Mouse (Mus musculus) c-Kit-positive CD71-positive TER-119-positive erythroid progenitor cells, embryonic 14.5 days (primary cell): ENCODE measurements around the gene Gpr3.

Source experiments
- DNase-seq: peaks from one replicate; pipeline ENCODE4 v3.0.0-alpha.2; 2013; ENCODE audit warnings: low spot score

The Gpr3 gene

DNA sequence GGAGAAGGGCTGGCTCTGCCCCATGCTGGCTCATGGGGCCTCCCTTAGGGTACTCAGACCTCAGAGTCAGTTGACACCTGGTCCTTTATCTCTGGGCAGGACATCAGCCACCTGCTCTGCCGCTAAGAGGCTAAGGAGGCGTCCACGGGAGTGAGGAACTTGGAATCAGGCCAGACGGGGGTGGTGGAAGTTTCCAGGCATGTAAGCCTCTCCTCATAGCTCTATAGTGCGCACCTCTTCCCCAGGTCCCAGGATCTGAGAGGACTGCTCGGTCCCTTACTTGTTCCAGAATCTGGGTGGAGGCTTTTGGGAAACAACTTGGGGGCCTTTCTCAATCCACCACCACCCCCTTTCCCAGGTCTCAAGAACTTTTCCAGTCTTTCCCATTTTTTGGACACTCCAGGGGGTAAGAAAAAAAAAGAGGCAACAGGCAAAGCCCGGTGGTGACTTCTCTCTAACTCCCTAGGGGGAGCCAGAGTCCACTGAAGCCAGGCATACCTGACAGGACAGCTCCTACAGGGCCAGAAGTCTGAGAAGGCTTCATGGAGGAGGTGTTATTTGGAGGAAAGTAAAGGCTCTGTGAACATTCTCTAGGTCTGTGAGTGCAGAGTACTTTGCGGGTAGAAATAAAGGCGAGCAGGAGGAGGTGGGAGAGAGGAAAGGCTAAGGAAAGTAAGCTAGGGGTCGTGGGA, 21.1 kb upstream of the Gpr3 start:
- peak; percentile 62 for DNase-seq

DNA sequence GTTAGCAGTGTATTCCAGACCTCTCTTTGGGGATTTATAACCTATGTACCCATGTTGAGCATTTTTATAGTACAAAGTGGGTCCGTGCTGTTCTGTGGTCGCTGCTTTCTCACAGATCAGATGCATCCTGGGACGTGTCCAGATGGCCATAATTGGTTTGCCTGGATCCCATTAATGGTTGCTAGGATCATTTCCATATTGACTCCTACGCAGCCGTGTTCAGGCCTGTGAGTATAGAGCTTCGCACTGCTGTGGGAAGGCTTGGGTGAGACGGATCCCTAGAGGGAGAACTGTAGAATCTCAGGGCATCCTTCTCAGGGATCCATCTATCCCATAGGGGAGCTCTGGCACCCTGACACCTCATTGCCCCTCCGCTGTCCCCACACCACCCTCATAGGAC, 17.2 kb upstream of the Gpr3 start:
- DNase-seq = no peak

DNA sequence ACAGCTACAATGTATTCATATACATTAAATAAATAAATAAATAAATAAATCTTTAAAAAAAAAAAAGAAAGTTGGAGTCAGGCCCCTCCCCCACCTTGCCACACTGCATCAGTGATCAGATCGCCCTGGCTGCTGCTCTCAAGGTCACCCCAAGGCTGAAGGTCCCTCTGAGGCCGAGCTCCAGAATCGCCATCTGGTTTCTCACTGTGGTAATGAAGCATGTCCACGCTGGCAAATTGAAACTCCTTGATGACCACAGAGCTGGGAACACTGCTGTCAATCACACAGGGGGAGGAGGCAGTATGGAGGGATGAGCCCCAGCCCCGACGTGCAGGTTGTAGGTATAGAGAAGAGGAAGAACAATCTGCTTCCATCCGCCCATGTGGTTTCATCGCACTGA, 15.3 kb upstream of the Gpr3 start:
- DNase-seq = no peak

GRCm38 (mm10) chr4:133226073-133226472, 13.7 kb upstream of the Gpr3 start:
- no peak for DNase-seq

DNA sequence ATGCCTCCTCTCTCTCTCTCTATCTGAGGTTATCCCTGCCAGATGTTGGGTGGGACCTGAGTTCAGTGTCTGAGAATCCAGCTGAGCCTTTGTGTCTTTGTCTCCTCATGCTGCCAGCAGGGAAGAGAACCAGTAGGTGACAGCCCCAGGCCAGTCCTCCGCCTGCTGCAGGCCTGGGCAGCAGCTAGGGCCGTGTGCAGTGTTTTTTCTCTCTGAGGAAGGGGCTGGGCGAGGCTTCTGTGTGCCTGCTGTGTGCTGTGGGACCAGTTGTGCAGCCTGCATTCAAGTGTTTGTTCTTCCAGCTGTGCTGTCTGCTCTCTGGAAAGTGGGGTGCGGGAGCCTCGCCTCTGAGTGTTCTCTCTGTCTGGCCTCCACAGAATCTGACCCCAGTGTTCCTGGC, 11.5 kb upstream of the Gpr3 start:
- no peak for DNase-seq

- DNase-seq = no peak
Measured at GRCm38 (mm10) chr4:133221701-133222100, 9.4 kb upstream of the Gpr3 start.

- DNase-seq = no peak
Measured at GRCm38 (mm10) chr4:133220656-133221055, 8.3 kb upstream of the Gpr3 start.

DNA sequence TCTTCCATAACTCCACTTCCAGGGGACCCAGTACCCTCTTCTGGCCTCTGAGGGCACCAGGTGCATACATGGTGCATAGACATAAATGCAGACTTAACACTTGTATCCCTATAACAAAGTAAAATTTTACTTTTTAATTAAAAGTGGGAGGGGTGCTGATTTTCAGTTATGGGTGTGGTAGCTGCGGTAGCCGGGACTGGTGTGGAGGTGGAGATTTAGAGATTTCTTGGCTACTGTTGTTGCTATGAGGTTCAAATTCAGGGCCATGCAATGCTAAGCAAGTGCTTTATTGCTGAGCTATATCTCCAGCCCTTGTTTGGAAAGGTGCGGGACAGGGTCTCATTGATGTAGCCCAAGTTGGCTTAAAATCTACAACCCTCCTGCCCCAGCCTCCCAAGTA, 6.4 kb upstream of the Gpr3 start:
- no peak for DNase-seq

DNA sequence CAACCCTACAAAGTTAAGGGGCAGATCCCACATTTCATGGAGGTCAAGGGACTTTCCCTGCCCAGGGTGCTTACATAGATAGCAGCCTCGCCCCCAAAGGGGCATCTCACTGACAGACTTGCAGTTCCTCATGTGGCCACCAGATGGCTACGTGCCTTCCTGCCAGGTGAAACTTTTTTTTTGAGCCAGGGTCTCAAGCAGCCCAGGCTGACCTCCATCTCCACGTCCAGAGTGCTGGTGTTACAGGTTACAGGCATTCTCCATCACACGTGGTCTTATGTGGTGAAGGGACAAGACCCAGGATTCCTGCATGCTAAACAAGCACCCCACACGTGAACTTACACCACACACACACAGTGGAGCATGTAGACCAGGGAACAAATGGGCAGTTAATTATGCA, 5.3 kb upstream of the Gpr3 start:
- DNase-seq = peak; percentile 66

DNA sequence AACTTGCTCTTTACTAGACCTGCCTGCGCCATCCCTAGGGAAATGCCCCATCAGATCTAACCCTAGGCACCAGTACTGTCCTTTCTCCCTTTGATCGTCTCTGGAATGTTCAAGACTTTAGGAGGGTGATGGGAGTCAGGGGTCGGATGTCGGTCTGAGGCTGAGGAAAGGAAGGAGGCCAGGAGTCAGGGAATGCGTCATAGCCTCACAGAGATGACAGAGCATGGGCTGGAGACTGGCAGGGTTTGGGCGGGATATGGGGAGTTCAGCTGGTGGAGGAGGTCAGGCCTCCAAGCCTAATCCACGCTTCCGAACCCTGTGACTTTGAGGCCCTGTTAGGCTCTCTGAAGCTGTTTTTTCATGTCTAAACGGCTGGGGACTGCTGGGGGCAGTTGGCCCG, 1.3 kb upstream of the Gpr3 start:
- no peak for DNase-seq

DNA sequence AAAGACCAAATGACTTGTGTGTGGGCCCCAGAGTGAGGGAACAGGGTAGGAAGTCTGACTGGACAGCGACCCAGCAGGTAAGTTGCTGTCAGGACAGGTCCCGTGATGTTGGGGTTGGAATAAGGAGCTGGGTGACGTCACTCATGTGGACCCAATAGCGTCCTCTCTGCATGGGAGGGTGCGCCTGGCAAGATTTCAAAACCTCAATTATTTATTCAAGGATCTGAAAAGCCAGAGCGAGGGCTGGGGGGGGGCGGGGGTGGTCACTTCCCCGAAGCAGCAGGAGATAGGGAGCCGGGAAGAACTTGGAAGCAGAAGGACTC, 893 bp upstream of the Gpr3 start:
- DNase-seq = no peak

GRCm38 (mm10) chr4:133212562-133213267, 379 bp upstream of the Gpr3 start:
- DNase-seq = peak; percentile 56

DNA sequence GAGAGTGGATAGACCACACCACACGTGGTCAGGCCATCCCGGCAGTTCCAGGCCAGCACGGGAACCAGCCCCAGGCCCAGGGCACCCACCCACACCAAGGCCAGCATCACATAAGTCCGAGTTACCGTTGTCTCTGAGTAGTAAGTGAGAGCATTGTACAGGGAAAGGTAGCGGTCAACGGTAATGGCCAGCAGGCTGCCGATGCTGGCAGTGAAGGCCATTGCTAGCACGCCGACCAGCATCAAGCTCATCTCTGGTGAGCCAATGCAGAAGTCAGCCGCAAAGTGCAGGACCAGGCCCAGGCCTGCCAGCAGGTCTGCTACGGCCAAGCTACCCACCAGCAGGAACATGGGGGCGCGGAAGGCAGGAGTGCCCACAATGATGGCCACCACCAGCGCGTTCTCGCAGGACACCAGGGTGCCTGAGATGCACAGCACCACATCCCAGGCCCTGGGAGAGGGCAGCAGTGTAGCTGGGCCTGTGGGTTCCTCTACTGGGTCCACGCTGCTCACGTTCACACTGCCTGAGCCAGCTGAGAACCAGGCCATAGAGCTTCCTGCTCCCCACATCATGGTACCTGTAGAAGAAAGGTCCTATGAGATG, 1.4 kb downstream of the Gpr3 start:
- no peak for DNase-seq

DNA sequence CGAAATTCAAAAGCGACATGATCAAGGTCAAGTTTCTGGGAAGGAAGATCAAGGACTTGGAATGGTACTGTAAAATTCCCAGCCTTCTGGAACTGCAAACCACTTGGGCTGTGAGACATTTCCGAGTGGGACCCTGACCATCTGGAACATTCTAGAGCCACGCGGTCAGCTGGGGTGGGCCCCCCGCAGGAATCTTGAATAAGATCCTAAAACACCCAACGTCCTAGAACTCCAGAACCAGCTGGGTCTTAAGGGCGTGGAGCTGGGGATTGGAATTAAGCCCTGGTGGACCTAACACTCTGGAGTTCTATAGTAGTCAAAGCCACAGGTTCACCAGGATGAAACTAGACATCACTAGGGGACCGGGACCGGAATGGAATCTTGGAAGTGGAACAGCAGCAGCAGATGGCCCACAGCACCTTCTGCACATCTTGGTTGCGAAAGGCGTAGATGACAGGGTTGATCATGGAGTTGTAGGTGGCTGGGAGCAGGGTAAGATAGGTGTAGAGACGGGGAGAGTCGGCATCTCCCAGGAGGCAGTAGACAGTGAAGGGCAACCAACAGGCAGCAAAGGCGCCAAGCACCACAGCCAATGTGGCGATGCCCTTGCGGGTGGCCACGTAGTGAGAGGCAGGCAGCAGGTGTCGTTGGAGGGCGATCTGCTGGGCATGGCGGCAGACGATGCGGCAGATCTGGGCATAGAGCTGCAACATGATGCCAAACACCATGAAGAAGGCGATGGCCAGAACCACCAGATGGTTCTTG, 2.1 kb downstream of the Gpr3 start:
- no peak for DNase-seq

GRCm38 (mm10) chr4:133209366-133209765, 3.0 kb downstream of the Gpr3 start:
- peak; percentile 56 for DNase-seq

DNA sequence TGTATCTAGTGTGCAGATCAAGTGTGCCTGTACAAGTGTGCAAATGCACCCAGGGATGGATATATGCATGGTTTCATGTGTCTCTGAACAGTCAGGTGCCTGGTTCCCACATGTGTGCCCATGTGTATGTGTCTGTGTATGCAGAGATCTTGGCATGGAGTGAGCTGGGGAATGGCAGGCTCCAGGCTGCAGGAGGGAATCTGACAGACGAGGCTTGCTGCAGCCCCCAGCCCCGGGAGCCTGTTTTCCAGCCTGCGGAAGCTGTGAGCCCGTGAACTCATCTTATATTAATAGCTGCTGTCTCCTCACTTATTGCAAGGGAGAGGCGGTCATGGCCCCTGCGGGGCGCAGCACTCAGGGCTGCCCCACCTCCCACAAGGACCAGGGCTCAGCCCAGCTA, 8.0 kb downstream of the Gpr3 start:
- DNase-seq = no peak

- DNase-seq = no peak
Measured at GRCm38 (mm10) chr4:133203591-133203990, 8.7 kb downstream of the Gpr3 start.

- no peak for DNase-seq
Measured at GRCm38 (mm10) chr4:133202254-133202653, 10.1 kb downstream of the Gpr3 start.

- no peak for DNase-seq
Measured at GRCm38 (mm10) chr4:133201006-133201771, 11.1 kb downstream of the Gpr3 start.

- DNase-seq = no peak
Measured at GRCm38 (mm10) chr4:133200343-133200742, 12.0 kb downstream of the Gpr3 start.

DNA sequence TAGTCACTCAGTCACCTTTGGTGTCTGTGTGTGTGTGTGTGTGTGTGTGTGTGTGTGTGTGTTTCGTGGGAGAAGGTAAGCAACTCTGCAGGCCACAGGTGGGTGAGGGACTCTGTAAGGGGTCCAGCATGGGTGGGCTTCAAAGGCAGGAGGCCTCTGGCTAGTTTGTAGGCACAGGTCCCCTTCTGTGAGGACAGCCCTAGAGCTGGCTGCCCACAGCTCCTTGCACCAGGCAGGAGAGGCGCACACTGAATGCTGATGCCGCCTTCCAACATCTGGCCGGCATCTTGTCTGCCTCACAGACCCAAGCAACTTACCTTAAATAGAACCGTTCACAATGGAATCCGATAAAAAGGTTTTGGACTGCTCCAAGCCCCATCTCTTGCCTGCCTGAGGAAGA, 12.6 kb downstream of the Gpr3 start:
- DNase-seq = no peak
